Mouse (Mus musculus): ENCODE measurements around the gene Dhh. TPM values are rescaled to one million over a fixed set of nuclear protein-coding genes. Genes with fewer than 3 reads are reported as not detected.

Dhh gene
- polyA plus RNA-seq, 1 experiment from 2014 or later, result 0.67 TPM

- WGBS, result 13% methylated on average over 8 of the region's 8 CpGs
Observed at GRCm38 (mm10) chr15:98869342-98870178, 28.8 kb downstream of the Dhh start.

GRCm38 (mm10) chr15:98868346-98869063 lies 29.8 kb downstream of the Dhh start:
- WGBS, result 33% methylated on average over 11 of the region's 11 CpGs
- Histone ChIP-seq H3K4me1 (peaks cover 36% of the 10 kb centered on the region), H3K36me3 (peaks cover 31% of the 10 kb centered on the region)

More at GRCm38 (mm10) chr15:98869342-98870178, 28.8 kb downstream of the Dhh start:
- peak overlapping the region; percentile 100 for H3K4me2 ChIP-seq (replicated peaks)
- no peak for ATAC-seq (ENCODE audit: insufficient number of reproducible peaks, insufficient read depth, low FRiP score, low TSS enrichment)
- H3K4me1 ChIP-seq, result peaks cover 36% of the 10 kb centered on the region
- peaks cover 20% of the 10 kb centered on the region for H3K36me3 ChIP-seq
- H3K27ac ChIP-seq, result peak overlapping the region; percentile 99; the same call in 1 of the 2 replicates
- H3K9ac ChIP-seq, result peak overlapping the region; percentile 98
- H3K4me3 ChIP-seq, result peak overlapping the region; percentile 96
- no peaks in the 10 kb centered on the region for H3K9me3 ChIP-seq
- no peaks in the 10 kb centered on the region for H3K27me3 ChIP-seq

GRCm38 (mm10) chr15:98867321-98867720 lies 31.0 kb downstream of the Dhh start:
- H3K9me3 ChIP-seq, result no peaks in the 10 kb centered on the region
- ATAC-seq (ENCODE audit: insufficient number of reproducible peaks, insufficient read depth, low FRiP score, low TSS enrichment), result no peak
- H3K4me3 ChIP-seq, result peak overlapping the region; percentile 96; the same call in 1 of the 2 replicates
- 69% methylated on average over 6 of the region's 6 CpGs for WGBS
- H3K9ac ChIP-seq, result no peak overlapping the region
- no peaks in the 10 kb centered on the region for H3K27me3 ChIP-seq
- no peak overlapping the region for H3K27ac ChIP-seq
- peaks cover 32% of the 10 kb centered on the region for H3K4me1 ChIP-seq
- peaks cover 42% of the 10 kb centered on the region for H3K36me3 ChIP-seq
- H3K4me2 ChIP-seq (replicated peaks), result peak overlapping the region; percentile 100

More at GRCm38 (mm10) chr15:98868346-98869063, 29.8 kb downstream of the Dhh start:
- Histone ChIP-seq H3K9ac (peak overlapping the region; percentile 98), H3K4me2 (replicated peaks) (peak overlapping the region; percentile 100), H3K4me3 (peak overlapping the region; percentile 96), H3K27ac (no peak overlapping the region; the same call in 1 of the 2 replicates), H3K9me3 (no peaks in the 10 kb centered on the region), H3K27me3 (no peaks in the 10 kb centered on the region)
- no peak for ATAC-seq (ENCODE audit: insufficient number of reproducible peaks, insufficient read depth, low FRiP score, low TSS enrichment)

- H3K9me3 ChIP-seq, result no peaks in the 10 kb centered on the region
- WGBS, result 88% methylated on average over 5 of the region's 5 CpGs
- no peak overlapping the region for H3K9ac ChIP-seq
- H3K4me2 ChIP-seq (replicated peaks), result no peak overlapping the region
- no peak overlapping the region for H3K4me3 ChIP-seq
- ATAC-seq (ENCODE audit: insufficient number of reproducible peaks, insufficient read depth, low FRiP score, low TSS enrichment), result no peak
- H3K27me3 ChIP-seq, result no peaks in the 10 kb centered on the region
- H3K36me3 ChIP-seq, result peaks cover 51% of the 10 kb centered on the region
- H3K4me1 ChIP-seq, result peaks cover 32% of the 10 kb centered on the region
- no peak overlapping the region for H3K27ac ChIP-seq
Observed at GRCm38 (mm10) chr15:98866501-98866900, 31.8 kb downstream of the Dhh start.

- Histone ChIP-seq H3K4me1 (peaks cover 32% of the 10 kb centered on the region), H3K4me3 (no peak overlapping the region), H3K27me3 (no peaks in the 10 kb centered on the region), H3K27ac (no peak overlapping the region), H3K4me2 (replicated peaks) (no peak overlapping the region), H3K9ac (no peak overlapping the region), H3K9me3 (no peaks in the 10 kb centered on the region), H3K36me3 (peaks cover 58% of the 10 kb centered on the region)
- ATAC-seq (ENCODE audit: insufficient number of reproducible peaks, insufficient read depth, low FRiP score, low TSS enrichment), result no peak
- WGBS, result 95% methylated on average over 8 of the region's 8 CpGs
Observed at GRCm38 (mm10) chr15:98865771-98866170, 32.6 kb downstream of the Dhh start.

GRCm38 (mm10) chr15:98864951-98865350 lies 33.4 kb downstream of the Dhh start:
- WGBS, result 87% methylated on average over 6 of the region's 6 CpGs
- H3K4me3 ChIP-seq, result no peak overlapping the region
- no peak for ATAC-seq (ENCODE audit: insufficient number of reproducible peaks, insufficient read depth, low FRiP score, low TSS enrichment)
- no peak overlapping the region for H3K9ac ChIP-seq
- no peaks in the 10 kb centered on the region for H3K27me3 ChIP-seq
- H3K9me3 ChIP-seq, result no peaks in the 10 kb centered on the region
- H3K27ac ChIP-seq, result no peak overlapping the region
- H3K4me1 ChIP-seq, result peaks cover 30% of the 10 kb centered on the region
- no peak overlapping the region for H3K4me2 ChIP-seq (replicated peaks)
- peaks cover 66% of the 10 kb centered on the region for H3K36me3 ChIP-seq

GRCm38 (mm10) chr15:98863451-98863958 lies 34.8 kb downstream of the Dhh start:
- peaks cover 15% of the 10 kb centered on the region for H3K4me1 ChIP-seq
- no peak overlapping the region for H3K4me3 ChIP-seq
- H3K9me3 ChIP-seq, result no peaks in the 10 kb centered on the region
- H3K27ac ChIP-seq, result no peak overlapping the region
- H3K9ac ChIP-seq, result no peak overlapping the region
- 93% methylated on average over 12 of the region's 12 CpGs for WGBS
- no peaks in the 10 kb centered on the region for H3K27me3 ChIP-seq
- no peak overlapping the region for H3K4me2 ChIP-seq (replicated peaks)
- no peak for ATAC-seq (ENCODE audit: insufficient number of reproducible peaks, insufficient read depth, low FRiP score, low TSS enrichment)
- H3K36me3 ChIP-seq, result peaks cover 80% of the 10 kb centered on the region

GRCm38 (mm10) chr15:98861701-98862410 lies 36.5 kb downstream of the Dhh start:
- peaks cover 96% of the 10 kb centered on the region for H3K36me3 ChIP-seq

GRCm38 (mm10) chr15:98860921-98861320 lies 37.4 kb downstream of the Dhh start:
- Histone ChIP-seq H3K4me3 (no peak overlapping the region), H3K9ac (no peak overlapping the region), H3K36me3 (peaks cover 99% of the 10 kb centered on the region), H3K9me3 (no peaks in the 10 kb centered on the region), H3K27me3 (no peaks in the 10 kb centered on the region), H3K27ac (no peak overlapping the region), H3K4me2 (replicated peaks) (no peak overlapping the region), H3K4me1 (no peaks in the 10 kb centered on the region)
- WGBS, result 95% methylated on average over 18 of the region's 18 CpGs
- ATAC-seq (ENCODE audit: insufficient number of reproducible peaks, insufficient read depth, low FRiP score, low TSS enrichment), result no peak

More at GRCm38 (mm10) chr15:98861701-98862410, 36.5 kb downstream of the Dhh start:
- Histone ChIP-seq H3K4me1 (no peaks in the 10 kb centered on the region), H3K9me3 (no peaks in the 10 kb centered on the region), H3K4me2 (replicated peaks) (no peak overlapping the region), H3K27ac (no peak overlapping the region), H3K4me3 (no peak overlapping the region), H3K9ac (no peak overlapping the region), H3K27me3 (no peaks in the 10 kb centered on the region)
- no peak for ATAC-seq (ENCODE audit: insufficient number of reproducible peaks, insufficient read depth, low FRiP score, low TSS enrichment)
- 87% methylated on average over 21 of the region's 21 CpGs for WGBS

- no peak for ATAC-seq (ENCODE audit: insufficient number of reproducible peaks, insufficient read depth, low FRiP score, low TSS enrichment)
- 85% methylated on average over 9 of the region's 9 CpGs for WGBS
- H3K27ac ChIP-seq, result no peak overlapping the region
- H3K9me3 ChIP-seq, result no peaks in the 10 kb centered on the region
- H3K27me3 ChIP-seq, result no peaks in the 10 kb centered on the region
- H3K4me3 ChIP-seq, result no peak overlapping the region
- H3K9ac ChIP-seq, result no peak overlapping the region
- H3K36me3 ChIP-seq, result peaks cover 99% of the 10 kb centered on the region
- H3K4me1 ChIP-seq, result no peaks in the 10 kb centered on the region
- H3K4me2 ChIP-seq (replicated peaks), result no peak overlapping the region
Observed at GRCm38 (mm10) chr15:98859319-98860043, 38.9 kb downstream of the Dhh start.

GRCm38 (mm10) chr15:98854214-98854613 lies 44.1 kb downstream of the Dhh start:
- WGBS, result 96% methylated on average over 16 of the region's 16 CpGs
- Histone ChIP-seq H3K9ac (no peak overlapping the region), H3K4me2 (replicated peaks) (no peak overlapping the region)

More at GRCm38 (mm10) chr15:98854214-98854613, 44.1 kb downstream of the Dhh start:
- Histone ChIP-seq H3K4me3 (no peak overlapping the region), H3K27me3 (no peaks in the 10 kb centered on the region), H3K27ac (no peak overlapping the region), H3K36me3 (peaks cover 99% of the 10 kb centered on the region), H3K9me3 (no peaks in the 10 kb centered on the region), H3K4me1 (no peaks in the 10 kb centered on the region)
- ATAC-seq (ENCODE audit: insufficient number of reproducible peaks, insufficient read depth, low FRiP score, low TSS enrichment), result no peak
